Mouse (Mus musculus): Measurements from ENCODE around the gene Pglyrp2.

The Pglyrp2 gene

GRCm38 (mm10) chr17:32402011-32402778 lies 21.8 kb downstream of the Pglyrp2 start:
- no peak for DNase-seq

- DNase-seq, result no peak
These were observed 27.7 kb downstream of the Pglyrp2 start for GRCm38 (mm10) chr17:32396266-32396665.

- DNase-seq, result no peak
These were observed 30.0 kb downstream of the Pglyrp2 start for GRCm38 (mm10) chr17:32393944-32394343.

GRCm38 (mm10) chr17:32389101-32389659 lies 34.8 kb downstream of the Pglyrp2 start, which contains the start of gene Wiz:
Gene Wiz (minus strand): TSS chr17:32389439.
- DNase-seq, result peak; percentile 80 to 89

GRCm38 (mm10) chr17:32388370-32389100 lies 35.4 kb downstream of the Pglyrp2 start:
- peak; percentile 65 to 68 for DNase-seq

- no peak for DNase-seq
These were observed 36.0 kb downstream of the Pglyrp2 start for GRCm38 (mm10) chr17:32387986-32388369.

- peak in 1 of 2 experiments; percentile 64 for DNase-seq
These were observed 37.1 kb downstream of the Pglyrp2 start for GRCm38 (mm10) chr17:32386659-32387432.

- DNase-seq, result no peak
These were observed 40.3 kb downstream of the Pglyrp2 start for GRCm38 (mm10) chr17:32383661-32384060.

- no peak for DNase-seq
These were observed 41.4 kb downstream of the Pglyrp2 start for GRCm38 (mm10) chr17:32382576-32382975.

GRCm38 (mm10) chr17:32378786-32379185 lies 45.2 kb downstream of the Pglyrp2 start:
- DNase-seq, result no peak

- no peak for DNase-seq
These were observed 46.8 kb downstream of the Pglyrp2 start for GRCm38 (mm10) chr17:32377137-32377536.

GRCm38 (mm10) chr17:32376475-32376874 lies 47.5 kb downstream of the Pglyrp2 start:
- DNase-seq, result no peak

- no peak for DNase-seq
These were observed 54.9 kb downstream of the Pglyrp2 start for GRCm38 (mm10) chr17:32368991-32369578.

- DNase-seq, result no peak
These were observed 56.3 kb downstream of the Pglyrp2 start for GRCm38 (mm10) chr17:32367706-32368105.

GRCm38 (mm10) chr17:32365296-32365695 lies 58.7 kb downstream of the Pglyrp2 start:
- no peak for DNase-seq

- DNase-seq, result no peak
These were observed 59.1 kb downstream of the Pglyrp2 start for GRCm38 (mm10) chr17:32364850-32365249.

GRCm38 (mm10) chr17:32364331-32364730 lies 59.6 kb downstream of the Pglyrp2 start:
- DNase-seq, result peak; percentile 67 to 69

- DNase-seq, result no peak
These were observed 60.1 kb downstream of the Pglyrp2 start for GRCm38 (mm10) chr17:32363821-32364301.

- no peak for DNase-seq
These were observed 61.3 kb downstream of the Pglyrp2 start for GRCm38 (mm10) chr17:32362686-32363085.

Data from thymus, adult 18-20 months (tissue).